Mouse (Mus musculus): ENCODE results near the gene Cst13. TPM values are rescaled to one million over a fixed set of nuclear protein-coding genes. Genes with fewer than 3 reads are reported as not detected.

The Cst13 gene
- not detected for total RNA-seq (2023)

GRCm38 (mm10) chr2:148819909-148820308 lies at the start of gene Cst13:
Gene Cst13 (plus strand): TSS chr2:148820081.

GRCm38 (mm10) chr2:148771397-148771796 lies 48.5 kb upstream of the Cst13 start, which contains the start of gene Cst11:
Gene Cst11 (minus strand): TSS chr2:148771497.

GRCm38 (mm10) chr2:148781709-148782108 lies 38.2 kb upstream of the Cst13 start, which contains the start of gene 8030411F24Rik:
Gene 8030411F24Rik (plus strand): TSS chr2:148782009.

GRCm38 (mm10) chr2:148789142-148789541 lies 30.7 kb upstream of the Cst13 start, which contains the start of gene Cst12:
Gene Cst12 (plus strand): TSS chr2:148789361.

GRCm38 (mm10) chr2:148798485-148798884 lies 21.4 kb upstream of the Cst13 start, which contains the start of gene Cst8:
Gene Cst8 (plus strand): TSS chr2:148798785.

GRCm38 (mm10) chr2:148834912-148835311 lies 15.0 kb downstream of the Cst13 start, which contains the start of gene Cst9:
Gene Cst9 (plus strand): TSS chr2:148835147.

GRCm38 (mm10) chr2:148864966-148865365 lies 45.1 kb downstream of the Cst13 start, which contains the start of gene 9230104L09Rik:
Gene 9230104L09Rik (minus strand): TSS chr2:148865038.

GRCm38 (mm10) chr2:148875335-148875811 lies 55.5 kb downstream of the Cst13 start, which contains the start of gene Cst3:
Gene Cst3 (minus strand): TSS chr2:148875692.

Other genes starting within 250 kb of the Cst13 start
- gene Nxt1, start 147.5 kb upstream of the Cst13 start, total RNA-seq (2023), result 10 to 100 TPM; 17.2 to 21.2 TPM
- gene Gzf1, start 139.1 kb upstream of the Cst13 start, total RNA-seq (2023), result 1 to 10 TPM; 9.5 to 9.9 TPM
- gene Napb, start 87.6 kb upstream of the Cst13 start, total RNA-seq (2023), result 1 to 10 TPM in 1 of 2 experiments, under 1 TPM in 1; 0.77 to 1.1 TPM
- not detected for gene Cstl1, start 69.7 kb upstream of the Cst13 start, total RNA-seq (2023)
- gene Cst11, start 48.6 kb upstream of the Cst13 start, total RNA-seq (2023), result not detected
- gene 8030411F24Rik, start 38.1 kb upstream of the Cst13 start, total RNA-seq (2023), result not detected
- not detected for gene Cst12, start 30.7 kb upstream of the Cst13 start, total RNA-seq (2023)
- gene Cst8, start 21.3 kb upstream of the Cst13 start, total RNA-seq (2023), result not detected
- not detected for gene Cst9, start 15.1 kb downstream of the Cst13 start, total RNA-seq (2023)
- gene 9230104L09Rik, start 45.0 kb downstream of the Cst13 start, total RNA-seq (2023), result not detected
- 10 to 100 TPM; 66.1 to 78.2 TPM for gene Cst3, start 55.6 kb downstream of the Cst13 start, total RNA-seq (2023)
- gene Gm1330, start 183.2 kb downstream of the Cst13 start, total RNA-seq (2023), result not detected
- gene Gm10750, start 197.2 kb downstream of the Cst13 start, total RNA-seq (2023), result not detected

Data from T-cell, adult 66 days (primary cell).